Mouse (Mus musculus): ENCODE results near the gene Xpa. TPM values are rescaled to one million over a fixed set of nuclear protein-coding genes. Genes with fewer than 3 reads are reported as not detected.

Gene Xpa
- total RNA-seq, 2 experiments from 2014 or later, result 10.7 to 11.9 TPM

Other genes starting within 250 kb of the Xpa start
- 10 to 100 TPM; 27.0 to 28.1 TPM for gene Tdrd7, start 231.0 kb downstream of the Xpa start, total RNA-seq (2021)
- 10 to 100 TPM; 39.6 to 48.7 TPM for gene Tmod1, start 157.4 kb downstream of the Xpa start, total RNA-seq (2021)
- gene Ncbp1, start 57.7 kb downstream of the Xpa start, total RNA-seq (2021), result 10 to 100 TPM; 51.3 to 54.9 TPM
- 10 to 100 TPM; 14.2 to 17.7 TPM for gene Tstd2, start 57.6 kb downstream of the Xpa start, total RNA-seq (2021)
- not detected for gene Foxe1, start 147.3 kb upstream of the Xpa start, total RNA-seq (2021)
- 1 to 10 TPM; 4.2 to 4.7 TPM for gene Trmo, start 193.1 kb upstream of the Xpa start, total RNA-seq (2021)
- gene Hemgn, start 217.2 kb upstream of the Xpa start, total RNA-seq (2021), result not detected